Mouse (Mus musculus) CH12.LX (cell line): ENCODE measurements around the gene Clasrp. TPM values are rescaled to one million over a fixed set of nuclear protein-coding genes. Genes with fewer than 3 reads are reported as not detected.

ENCODE experiments used
- DNase-seq: peaks from one replicate; pipeline ENCODE4 v3.0.0-alpha.2; 2013; ENCODE audit errors: extremely low read depth
- H3K27ac ChIP-seq: 2 replicates; pipeline ENCODE4 v1.5.1; 2012; ENCODE audit warnings: low read depth, mild to moderate bottlenecking, control low read depth, moderate library complexity; ENCODE audit not compliant: insufficient read depth
- H3K27me3 ChIP-seq: replicated peaks from 2 replicates; pipeline ENCODE3; 2012; ENCODE audit warnings: inconsistent platforms
- H3K36me3 ChIP-seq, 2 experiments: replicated peaks in 1 of 2; 2 replicates each; pipeline versions ENCODE3 to v1.6.1; 2012; ENCODE audit warnings: inconsistent platforms in 1 of 2, low read length in 1 of 2, mild to moderate bottlenecking in 1 of 2, mixed read lengths in 1 of 2, moderate library complexity in 1 of 2; ENCODE audit not compliant: control insufficient read depth in 1 of 2, insufficient read depth in 1 of 2
- H3K4me1 ChIP-seq, 2 experiments: 2 replicates each; pipeline ENCODE4 v1.6.1; 2012; ENCODE audit warnings: inconsistent platforms in 1 of 2, moderate library complexity in 1 of 2; ENCODE audit not compliant: insufficient read depth in 2 of 2, control insufficient read depth in 1 of 2
- H3K4me2 ChIP-seq: 2 replicates; pipeline ENCODE4 v1.6.1; 2012; ENCODE audit warnings: low read depth, mild to moderate bottlenecking, control low read depth; ENCODE audit not compliant: poor library complexity, insufficient read depth, severe bottlenecking
- H3K4me3 ChIP-seq, 3 experiments: fragments of 150-350 bp in 1 of 3; sonication (generic) in 1 of 3; replicated peaks in 1 of 3; 2 replicates each; pipeline versions ENCODE3 to v1.5.1; 2011 to 2012; ENCODE audit warnings: low read depth in 2 of 3, low read length in 2 of 3, mild to moderate bottlenecking in 2 of 3, moderate library complexity in 2 of 3, control low read depth in 1 of 3, improper control_type of control experiment in 1 of 3, inconsistent platforms in 1 of 3, mixed read lengths in 1 of 3; ENCODE audit not compliant: poor library complexity in 1 of 3
- H3K79me2 ChIP-seq: replicated peaks from 2 replicates; pipeline ENCODE4 v1.6.1; 2012; ENCODE audit warnings: mild to moderate bottlenecking, moderate library complexity; ENCODE audit not compliant: control insufficient read depth, poor library complexity, insufficient read depth, severe bottlenecking; ENCODE audit errors: extremely low read depth
- H3K9ac ChIP-seq: 2 replicates; pipeline ENCODE4 v1.6.1; 2012; ENCODE audit warnings: low read depth, mild to moderate bottlenecking, control low read depth, moderate library complexity; ENCODE audit not compliant: insufficient read depth
- H3K9me3 ChIP-seq: replicated peaks from 2 replicates; pipeline ENCODE3; 2012; ENCODE audit warnings: low read length, inconsistent platforms, mixed read lengths
- CTCF ChIP-seq, 2 experiments: IDR thresholded peaks in 1 of 2; conservative IDR thresholded peaks in 1 of 2; 2 replicates each; pipeline ENCODE4 v1.5.1; 2011 to 2012; ENCODE audit warnings: low read depth in 2 of 2, low read length in 2 of 2, improper control_type of control experiment in 1 of 2, inconsistent platforms in 1 of 2, mild to moderate bottlenecking in 1 of 2, moderate library complexity in 1 of 2
- ELF1 ChIP-seq: IDR thresholded peaks from 2 replicates; pipeline ENCODE4 v1.6.1; 2014; ENCODE audit warnings: low read depth, mild to moderate bottlenecking, inconsistent platforms, low read length, improper control_type of control experiment
- JUN ChIP-seq: IDR thresholded peaks from 2 replicates; pipeline ENCODE4 v1.6.1; 2011; ENCODE audit warnings: low read depth, mild to moderate bottlenecking, low read length, improper control_type of control experiment, moderate library complexity; ENCODE audit not compliant: insufficient read depth
- MAFK ChIP-seq: IDR thresholded peaks from 2 replicates; pipeline ENCODE4 v1.6.1; 2011; ENCODE audit warnings: low read length, improper control_type of control experiment; ENCODE audit not compliant: insufficient replicate concordance
- SIN3A ChIP-seq: IDR thresholded peaks from 2 replicates; pipeline ENCODE4 v1.6.1; 2012; ENCODE audit warnings: low read length, improper control_type of control experiment, inconsistent platforms
- USF1 ChIP-seq: IDR thresholded peaks from 2 replicates; pipeline ENCODE4 v1.6.1; 2014; ENCODE audit warnings: low read depth, mild to moderate bottlenecking, inconsistent platforms, low read length, improper control_type of control experiment
- ZNF384 ChIP-seq: IDR thresholded peaks from 2 replicates; pipeline ENCODE4 v1.6.1; 2012; ENCODE audit warnings: low read depth, low read length, improper control_type of control experiment, inconsistent platforms
- dilution Hi-C: fragments of 300-500 bp; cut with MboI; formaldehyde crosslinking; loops from 2 replicates; pipeline ENCODE4 v1.14.3; 2020; ENCODE audit warnings: low sequenced_read_pairs; ENCODE audit not compliant: extremely low pct_unique_long_range_greater_than_20kb, extremely low pct_ligation_motif_present
- in situ Hi-C: fragments of 300-500 bp; cut with MboI; formaldehyde crosslinking; loops from 3 replicates; pipeline ENCODE4 v1.14.3; 2019; ENCODE audit warnings: low sequenced_read_pairs, low pct_ligation_motif_present, low pct_unique_long_range_greater_than_20kb, mixed read lengths
- polyA plus RNA-seq: library from polyadenylated mRNA; unstranded; fragments of >175 nt; gene quantifications from 2 replicates; pipeline ENCODE4 v1.2.1, GENCODE M21; 2012; ENCODE audit warnings: low read depth; ENCODE audit not compliant: insufficient read length
- total RNA-seq, 2 experiments: library from RNA; depleted of rRNA; stranded (reverse); fragments of 300-350 nt in 1 of 2; fragments of >200 nt in 1 of 2; gene quantifications; 2 replicates each; pipeline ENCODE4 v1.2.3; 2012 to 2014

Gene Clasrp
- total and polyA plus RNA-seq, 3 experiments: 14.5 to 59.4 (median 45.4) TPM

DNA sequence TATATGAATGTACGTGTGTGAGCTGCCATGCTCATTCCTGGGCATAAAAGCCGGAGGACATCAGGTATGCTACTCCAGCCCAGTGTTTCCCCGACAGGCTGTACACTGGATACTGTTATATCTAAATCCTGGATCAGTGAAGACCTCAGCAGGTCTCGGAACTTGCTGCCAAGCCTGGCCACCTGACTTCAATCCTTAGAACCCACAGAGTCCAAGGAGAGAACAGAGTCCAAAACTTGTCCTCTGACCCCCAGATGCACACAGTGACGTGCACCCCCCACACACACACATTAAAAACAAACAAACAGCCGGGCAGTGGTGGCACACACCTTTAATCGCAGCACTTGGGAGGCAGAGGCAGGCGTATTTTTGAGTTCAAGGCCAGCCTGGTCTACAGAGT is 36.9 kb downstream of the Clasrp start:
- no peak for DNase-seq
- dilution Hi-C loops (no loop called here), in situ Hi-C loops (loop anchor here (25.0 kb wide), 1 partner anchor 155 kb away; the partner anchor contains the start of genes Ckm and Klc3)
- Histone ChIP-seq H3K27me3 (no peaks in the 10 kb centered on the region), H3K4me2 (no peak overlapping the region), H3K36me3 (peaks cover 48 to 81% of the 10 kb centered on the region in 2 experiments), H3K4me3 (no peak overlapping the region), H3K79me2 (peaks cover 38% of the 10 kb centered on the region), H3K27ac (no peak overlapping the region), H3K9me3 (peaks cover 13% of the 10 kb centered on the region), H3K4me1 (peaks cover 3 to 39% of the 10 kb centered on the region in 2 experiments; a peak in 3 of 4 replicates), H3K9ac (no peak overlapping the region)
- TF ChIP-seq USF1: no peak

DNA sequence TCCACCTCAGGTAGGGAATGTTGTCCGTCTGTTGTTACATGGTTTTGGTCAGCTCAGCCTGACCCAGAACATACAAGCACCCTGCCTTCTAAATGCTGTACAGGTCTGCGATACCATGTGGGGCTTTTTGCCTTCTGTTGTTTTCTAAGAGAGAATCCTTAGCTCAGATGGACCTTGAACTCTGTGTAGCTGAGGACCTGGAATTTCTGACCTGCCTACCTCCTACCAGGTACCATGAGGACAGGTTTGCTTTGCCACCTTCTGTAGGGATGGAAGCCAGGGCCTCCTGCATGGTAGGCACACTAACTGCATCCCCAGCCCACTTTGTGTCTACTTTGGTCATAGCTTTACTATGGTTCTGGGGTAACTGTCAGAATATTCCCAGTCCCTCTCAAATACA is 38.5 kb downstream of the Clasrp start:
- dilution Hi-C loops: no loop called here
- in situ Hi-C loops: loop anchor here (25.0 kb wide), 1 partner anchor 154 kb away; the partner anchor contains the start of genes Ckm and Klc3
- peaks cover 48 to 72% of the 10 kb centered on the region in 2 experiments for H3K36me3 ChIP-seq
- no peaks in the 10 kb centered on the region for H3K27me3 ChIP-seq
- no peak overlapping the region for H3K27ac ChIP-seq
- peaks cover 0 to 29% of the 10 kb centered on the region in 2 experiments; a peak in 2 of 4 replicates for H3K4me1 ChIP-seq
- H3K79me2 ChIP-seq: peaks cover 35% of the 10 kb centered on the region
- H3K4me3 ChIP-seq: no peak overlapping the region
- H3K9ac ChIP-seq: no peak overlapping the region
- no peak overlapping the region for H3K4me2 ChIP-seq
- peaks cover 13% of the 10 kb centered on the region for H3K9me3 ChIP-seq
- DNase-seq: no peak
- TF ChIP-seq CTCF (conservative IDR thresholded peaks at IDR 0.05 in 1 of 2, IDR thresholded peaks at IDR 0.05 in 1 of 2; ENCODE audit: low read depth in 2 of 2, low read length in 2 of 2): no peak
- TF ChIP-seq JUN: no peak
- no peak for TF ChIP-seq ELF1
- TF ChIP-seq MAFK: no peak
- no peak for TF ChIP-seq SIN3A

DNA sequence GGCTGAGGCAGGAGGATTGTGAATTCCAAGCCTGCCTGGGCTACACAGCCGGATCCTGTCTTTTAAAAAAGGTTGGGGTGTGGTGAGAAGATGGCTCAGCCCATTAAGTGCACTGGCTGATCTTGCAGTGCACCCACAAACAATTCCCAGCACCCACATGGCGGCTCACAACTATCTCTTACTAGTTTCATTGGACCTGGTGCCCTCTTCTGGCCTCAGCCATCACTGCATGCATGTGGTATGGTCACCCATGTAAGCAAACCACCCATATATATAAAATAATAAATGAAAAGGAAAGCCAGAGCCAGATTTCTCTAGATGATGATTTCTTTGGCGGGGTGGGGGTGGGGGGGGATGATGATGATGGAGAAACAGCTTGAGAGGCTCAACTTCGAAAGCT is 39.8 kb downstream of the Clasrp start:
- DNase-seq: no peak
- H3K4me2 ChIP-seq: no peak overlapping the region

More for the DNA sequence above, 39.8 kb downstream of the Clasrp start:
- Histone ChIP-seq H3K4me1 (peaks cover 5 to 30% of the 10 kb centered on the region in 2 experiments), H3K4me3 (no peak overlapping the region), H3K27ac (no peak overlapping the region), H3K79me2 (peaks cover 34% of the 10 kb centered on the region), H3K9me3 (peaks cover 13% of the 10 kb centered on the region), H3K27me3 (no peaks in the 10 kb centered on the region), H3K9ac (no peak overlapping the region), H3K36me3 (peaks cover 36 to 64% of the 10 kb centered on the region in 2 experiments)
- dilution Hi-C loops: no loop called here
- TF ChIP-seq ZNF384: no peak
- TF ChIP-seq CTCF (conservative IDR thresholded peaks at IDR 0.05 in 1 of 2, IDR thresholded peaks at IDR 0.05 in 1 of 2; ENCODE audit: low read depth in 2 of 2, low read length in 2 of 2): peak in 1 of 2 experiments; percentile 25; a peak in 1 of 4 replicates
- in situ Hi-C loops: loop anchor here (25.0 kb wide), 1 partner anchor 152 kb away; the partner anchor contains the start of genes Ckm and Klc3
